Mouse (Mus musculus) adrenal gland, postnatal 25 days (tissue): ENCODE data around the gene Lgals7. TPM values are rescaled to one million over a fixed set of nuclear protein-coding genes. Genes with fewer than 3 reads are reported as not detected.

Experiments used
- DNase-seq: peaks from one replicate; pipeline ENCODE4 v3.0.0; 2021; ENCODE audit warnings: mixed read lengths
- long read RNA-seq: library from polyadenylated mRNA; stranded (forward); transcript quantifications from one replicate; pipeline ENCODE4 v2.0.0, GENCODE M21; 2021
- total RNA-seq: library from RNA; stranded (reverse); gene quantifications from 2 replicates; pipeline ENCODE4 v1.2.3, GENCODE M21; 2021

The Lgals7 gene
- total RNA-seq, result not detected in 2 replicates
- long read RNA-seq, result 0 reads

- DNase-seq, result no peak
These were observed at the start of gene Lgals7 for GRCm38 (mm10) chr7:28863540-28863939. Lgals7 (plus strand) TSS chr7:28863853.

GRCm38 (mm10) chr7:28814306-28815034 is 49.2 kb upstream of the Lgals7 start:
- DNase-seq, result no peak

- no peak for DNase-seq
These were observed 48.4 kb upstream of the Lgals7 start for GRCm38 (mm10) chr7:28815230-28815629.

- no peak for DNase-seq
These were observed 47.5 kb upstream of the Lgals7 start for GRCm38 (mm10) chr7:28816201-28816600.

- DNase-seq, result no peak
These were observed 46.7 kb upstream of the Lgals7 start for GRCm38 (mm10) chr7:28816920-28817319.

GRCm38 (mm10) chr7:28817524-28817923 is 46.1 kb upstream of the Lgals7 start:
- DNase-seq, result no peak

- no peak for DNase-seq
These were observed 45.7 kb upstream of the Lgals7 start for GRCm38 (mm10) chr7:28817957-28818356.

- no peak for DNase-seq
These were observed 45.2 kb upstream of the Lgals7 start for GRCm38 (mm10) chr7:28818436-28818835.

GRCm38 (mm10) chr7:28818861-28819452 is 44.7 kb upstream of the Lgals7 start:
- DNase-seq, result no peak

- DNase-seq, result no peak
These were observed 44.1 kb upstream of the Lgals7 start for GRCm38 (mm10) chr7:28819571-28819970.

GRCm38 (mm10) chr7:28820358-28821260 is 43.0 kb upstream of the Lgals7 start:
- no peak for DNase-seq

GRCm38 (mm10) chr7:28821261-28821831 is 42.3 kb upstream of the Lgals7 start:
- DNase-seq, result peak; percentile 76

GRCm38 (mm10) chr7:28822556-28822955 is 41.1 kb upstream of the Lgals7 start:
- no peak for DNase-seq

GRCm38 (mm10) chr7:28822993-28823903 is 40.4 kb upstream of the Lgals7 start:
- DNase-seq, result no peak

GRCm38 (mm10) chr7:28823932-28824331 is 39.7 kb upstream of the Lgals7 start:
- DNase-seq, result no peak

GRCm38 (mm10) chr7:28824941-28825685 is 38.5 kb upstream of the Lgals7 start, which contains the start of gene Ech1:
Ech1 (plus strand) TSS chr7:28825217.
- peak; percentile 91 for DNase-seq

- no peak for DNase-seq
These were observed 37.8 kb upstream of the Lgals7 start for GRCm38 (mm10) chr7:28825686-28826401.

- DNase-seq, result no peak
These were observed 37.3 kb upstream of the Lgals7 start for GRCm38 (mm10) chr7:28826402-28826772.

- no peak for DNase-seq
These were observed 36.3 kb upstream of the Lgals7 start for GRCm38 (mm10) chr7:28827338-28827737.

- DNase-seq, result peak; percentile 73
These were observed 33.8 kb upstream of the Lgals7 start for GRCm38 (mm10) chr7:28829821-28830220.
